9 mouse cellular contexts compared by ENCODE assay signal in genomic region chr2:85061107-85061541, GRCm38 (mm10). TPM values are rescaled to one million over a fixed set of nuclear protein-coding genes. Genes with fewer than 3 reads are reported as not detected.
A peak's percentile ranks its signal among the peaks of the same experiment; 100 is the strongest.
DNase-seq lines count a peak whose midpoint lies in the region; ATAC-seq and TF ChIP-seq lines count a peak whose summit lies in the region.
"Had no signal": no experiment of that assay in that cellular context is flagged by ENCODE, and none has a peak within 500 bp of the region (broad histone marks: within the 10 kb centered on the region; RNA-seq: fewer than 3 reads in every experiment).

No protein-coding gene starts in this region.

- 14% methylated on average over 10 of the region's 10 CpGs for WGBS in heart, adult 2 months
- 28% methylated on average over 10 of the region's 10 CpGs for WGBS in heart, embryonic 16.5 days
- WGBS in limb, embryonic 10.5 days = 21% methylated on average over 10 of the region's 10 CpGs
- WGBS in midbrain, postnatal 0 days = 58% methylated on average over 10 of the region's 10 CpGs

- H3K9me3 ChIP-seq in heart, embryonic 16.5 days (replicated peaks; ENCODE audit: control insufficient read depth, low read length) = no peaks in the 10 kb centered on the region
- H3K9me3 ChIP-seq in limb, embryonic 10.5 days (replicated peaks) = no peaks in the 10 kb centered on the region
- no peaks in the 10 kb centered on the region for H3K9me3 ChIP-seq in midbrain, postnatal 0 days (ENCODE audit: low read length)

- peak overlapping the region; percentile 65 for H3K4me3 ChIP-seq in heart, adult 2 months
- peak overlapping the region; percentile 54 for H3K4me3 ChIP-seq in heart, embryonic 16.5 days (ENCODE audit: low read length)
- peak overlapping the region; percentile 52 for H3K4me3 ChIP-seq in limb, embryonic 10.5 days
- H3K4me3 ChIP-seq in midbrain, postnatal 0 days (ENCODE audit: low read depth, low read length) = no peak overlapping the region

- intact Hi-C loops in heart, adult 2 months (cut with DNase I) = loop anchor here (2.0 kb wide), 1 partner anchor 38 kb away; no protein-coding TSS in a partner anchor

- DNase-seq in heart, adult 2 months = peak in 1 of 2 experiments; percentile 44
- DNase-seq in heart, adult 11 months = no peak
- peak; percentile 81 for DNase-seq in adrenal gland, postnatal 14 days
- DNase-seq in limb, embryonic 10.5 days (ENCODE audit: low spot score) = no peak
- no peak for DNase-seq in midbrain, postnatal 0 days (ENCODE audit: low spot score)
- DNase-seq in layer of hippocampus, adult 18-20 months (ENCODE audit: low spot score in 2 of 2) = no peak
- DNase-seq in cerebellum, adult 9-10 months = no peak

- H3K27me3 ChIP-seq in heart, adult 2 months (ENCODE audit: control insufficient read depth, insufficient read depth, low read length) = no peaks in the 10 kb centered on the region
- no peaks in the 10 kb centered on the region for H3K27me3 ChIP-seq in heart, embryonic 16.5 days (ENCODE audit: control insufficient read depth, insufficient read depth, low read length)
- H3K27me3 ChIP-seq in limb, embryonic 10.5 days (ENCODE audit: low read depth, poor library complexity, severe bottlenecking) = no peaks in the 10 kb centered on the region
- H3K27me3 ChIP-seq in midbrain, postnatal 0 days (ENCODE audit: insufficient read depth, low read length) = no peaks in the 10 kb centered on the region
- H3K27me3 ChIP-seq: CH12.LX had no signal

- peak overlapping the region; percentile 89 for H3K27ac ChIP-seq in heart, adult 2 months
- H3K27ac ChIP-seq in heart, embryonic 16.5 days (ENCODE audit: low read length) = peak overlapping the region; percentile 22; the same call in 1 of the 2 replicates
- H3K27ac ChIP-seq in limb, embryonic 10.5 days = peak overlapping the region; percentile 84
- H3K27ac ChIP-seq in midbrain, postnatal 0 days (ENCODE audit: low read depth, low read length) = no peak overlapping the region

- peaks cover 12% of the 10 kb centered on the region for H3K4me1 ChIP-seq in heart, adult 2 months (ENCODE audit: control insufficient read depth, insufficient read depth, low read length)
- H3K4me1 ChIP-seq in heart, embryonic 16.5 days (ENCODE audit: control insufficient read depth, insufficient read depth, low read length) = peaks cover 14% of the 10 kb centered on the region
- peaks cover 32% of the 10 kb centered on the region for H3K4me1 ChIP-seq in limb, embryonic 10.5 days
- no peaks in the 10 kb centered on the region for H3K4me1 ChIP-seq in midbrain, postnatal 0 days (ENCODE audit: insufficient read depth, low read length)

- TF ChIP-seq EP300 in heart, adult 2 months (IDR thresholded peaks at IDR 0.05; ENCODE audit: insufficient read depth, low read depth, low read length) = no peak

- TF ChIP-seq POLR2A in heart, adult 2 months (IDR thresholded peaks at IDR 0.05; ENCODE audit: insufficient read depth, low read depth, low read length) = no peak

- 0 out of 2 replicates have a peak, but pooled peaks cover 1% of the 10 kb centered on the region for H3K79me2 ChIP-seq in heart, adult 2 months (replicated peaks; ENCODE audit: control insufficient read depth, insufficient read depth, low read length)

- H3K4me2 ChIP-seq in heart, embryonic 16.5 days (ENCODE audit: low read depth, low read length) = peak overlapping the region; percentile 88
- H3K4me2 ChIP-seq in midbrain, postnatal 0 days (ENCODE audit: low read depth, low read length, poor library complexity, severe bottlenecking) = peak overlapping the region; percentile 16; the same call in 1 of the 2 replicates

- TF ChIP-seq CTCF in heart, adult 2 months (IDR thresholded peaks at IDR 0.05) = no peak
- TF ChIP-seq CTCF in midbrain, postnatal 0 days (IDR thresholded peaks at IDR 0.05) = no peak

- peaks cover 1% of the 10 kb centered on the region; the same call in 1 of the 2 replicates for H3K36me3 ChIP-seq in heart, adult 2 months (ENCODE audit: control insufficient read depth, insufficient read depth, low read length)
- peaks cover 34% of the 10 kb centered on the region for H3K36me3 ChIP-seq in heart, embryonic 16.5 days (ENCODE audit: control insufficient read depth, insufficient read depth)
- peaks cover 90% of the 10 kb centered on the region for H3K36me3 ChIP-seq in limb, embryonic 10.5 days
- peaks cover 66% of the 10 kb centered on the region for H3K36me3 ChIP-seq in midbrain, postnatal 0 days (ENCODE audit: insufficient read depth, low read length)

- peak overlapping the region; percentile 78 for H3K9ac ChIP-seq in heart, adult 2 months (ENCODE audit: low read depth, low read length)
- peak overlapping the region; percentile 67 for H3K9ac ChIP-seq in heart, embryonic 16.5 days (ENCODE audit: low read length)
- H3K9ac ChIP-seq in midbrain, postnatal 0 days (replicated peaks; ENCODE audit: low read length, poor library complexity, severe bottlenecking) = 0 out of 2 replicates have a peak overlapping the region, but pooled peaks have one; percentile 24

- peak; percentile 9; the same call in 1 of the 2 replicates for ATAC-seq in heart, embryonic 16.5 days (replicated peaks; ENCODE audit: extremely low read depth, insufficient read depth, low FRiP score)
- no peak for ATAC-seq in midbrain, postnatal 0 days (ENCODE audit: low FRiP score)

RNA-seq across cellular contexts. Expression of gene Tnks1bp1, which starts 13.3 kb away (rescaled TPM):
- 10 to 100 TPM; 56.9 to 59.1 TPM for total RNA-seq in heart, adult 2 months (2021)
- 40.7 and 54.1 TPM in 2 replicates for polyA plus RNA-seq in heart, adult 2 months (2012; rRNA removed)
- total RNA-seq in adrenal gland, postnatal 14 days (2021) = 111 and 120 TPM in 2 replicates
- polyA plus RNA-seq in heart, embryonic 16.5 days (2015; fragmentation: Nextera tagmentation; extraction: Ambion mirVana) = 23.6 and 32.3 TPM in 2 replicates
- polyA plus RNA-seq in limb, embryonic 10.5 days (2016; fragmentation: Nextera tagmentation; extraction: Ambion mirVana) = 28.7 and 32.0 TPM in 2 replicates
- total RNA-seq in midbrain, postnatal 0 days (2014; rRNA removed) = 86.8 and 102 TPM in 2 replicates
- polyA plus RNA-seq in midbrain, postnatal 0 days (2015; fragmentation: Nextera tagmentation; extraction: Ambion mirVana) = 18.0 and 18.8 TPM in 2 replicates
- 100 to 1,000 TPM; 175 to 194 TPM for total RNA-seq in layer of hippocampus, adult 18-20 months (2021)

RNA-seq across cellular contexts. Expression of gene P2rx3, which starts 23.9 kb away (rescaled TPM):
- total RNA-seq in heart, adult 2 months (2021) = under 1 TPM; 0.25 to 0.81 TPM
- 0.39 and 0.79 TPM in 2 replicates for polyA plus RNA-seq in heart, adult 2 months (2012; rRNA removed)
- 0.59 and 0.60 TPM in 2 replicates for total RNA-seq in adrenal gland, postnatal 14 days (2021)
- polyA plus RNA-seq in heart, embryonic 16.5 days (2015; fragmentation: Nextera tagmentation; extraction: Ambion mirVana) = 0.60 and 0.79 TPM in 2 replicates
- 2.1 and 2.8 TPM in 2 replicates for polyA plus RNA-seq in limb, embryonic 10.5 days (2016; fragmentation: Nextera tagmentation; extraction: Ambion mirVana)
- total RNA-seq in midbrain, postnatal 0 days (2014; rRNA removed) = 0.14 and 2.7 TPM in 2 replicates
- 0.48 and 0.88 TPM in 2 replicates for polyA plus RNA-seq in midbrain, postnatal 0 days (2015; fragmentation: Nextera tagmentation; extraction: Ambion mirVana)
- total RNA-seq in layer of hippocampus, adult 18-20 months (2021) = 1 to 10 TPM; 1.6 to 2.1 TPM

RNA-seq across cellular contexts. Expression of gene Ssrp1, which starts 24.1 kb away (rescaled TPM):
- total RNA-seq in heart, adult 2 months (2021) = 10 to 100 TPM; 38.8 to 39.0 TPM
- polyA plus RNA-seq in heart, adult 2 months (2012; rRNA removed) = 39.6 and 59.5 TPM in 2 replicates
- total RNA-seq in adrenal gland, postnatal 14 days (2021) = 115 and 123 TPM in 2 replicates
- 136 and 148 TPM in 2 replicates for polyA plus RNA-seq in heart, embryonic 16.5 days (2015; fragmentation: Nextera tagmentation; extraction: Ambion mirVana)
- polyA plus RNA-seq in limb, embryonic 10.5 days (2016; fragmentation: Nextera tagmentation; extraction: Ambion mirVana) = 421 and 433 TPM in 2 replicates
- 137 and 153 TPM in 2 replicates for total RNA-seq in midbrain, postnatal 0 days (2014; rRNA removed)
- polyA plus RNA-seq in midbrain, postnatal 0 days (2015; fragmentation: Nextera tagmentation; extraction: Ambion mirVana) = 123 TPM in 2 replicates
- total RNA-seq in layer of hippocampus, adult 18-20 months (2021) = 100 to 1,000 TPM; 114 to 115 TPM

Comparison
In these comparisons a context has a peak if more than half of its experiments do, and no peak if none do; other contexts are left out.
1. H3K9ac ChIP-seq: peak in every context shown above with its lines; median percentile 78 in heart, adult 2 months; 67 in heart, embryonic 16.5 days; 24 in midbrain, postnatal 0 days.